Mouse (Mus musculus) heart, embryonic 11.5 days (tissue): ENCODE data around the gene Tubb4b. TPM values are rescaled to one million over a fixed set of nuclear protein-coding genes. Genes with fewer than 3 reads are reported as not detected.

Experiments used
- ATAC-seq: fragments of 200-750 bp; cut with Nextera tagmentation; replicated peaks from 2 replicates; pipeline ENCODE4 v1.8.0; 2017; ENCODE audit warnings: moderate library complexity; ENCODE audit not compliant: insufficient number of reproducible peaks, low FRiP score, low TSS enrichment
- H3K27ac ChIP-seq: fragments of 300-500 bp; sonication (generic); 2 replicates; pipeline ENCODE4 v1.5.1; 2014; ENCODE audit warnings: mild to moderate bottlenecking, low read depth, low read length
- H3K27me3 ChIP-seq: fragments of 300-500 bp; sonication (generic); 2 replicates; pipeline ENCODE4 v1.6.1; 2014; ENCODE audit warnings: mild to moderate bottlenecking, low read length, mixed read lengths; ENCODE audit not compliant: control insufficient read depth, insufficient read depth
- H3K36me3 ChIP-seq: fragments of 300-500 bp; sonication (generic); 2 replicates; pipeline ENCODE4 v1.6.1; 2014; ENCODE audit warnings: mild to moderate bottlenecking, low read length, moderate library complexity, mixed read lengths; ENCODE audit not compliant: control insufficient read depth, insufficient read depth
- H3K4me1 ChIP-seq: fragments of 300-500 bp; sonication (generic); 2 replicates; pipeline ENCODE4 v1.6.1; 2014; ENCODE audit warnings: low read length; ENCODE audit not compliant: control insufficient read depth, insufficient read depth
- H3K4me2 ChIP-seq: fragments of 300-500 bp; sonication (generic); 2 replicates; pipeline ENCODE4 v1.6.1; 2014; ENCODE audit warnings: mild to moderate bottlenecking, moderate library complexity
- H3K4me3 ChIP-seq: fragments of 300-500 bp; sonication (generic); 2 replicates; pipeline ENCODE4 v1.5.1; 2014; ENCODE audit warnings: low read depth, low read length
- H3K9ac ChIP-seq: fragments of 300-500 bp; sonication (generic); 2 replicates; pipeline ENCODE4 v1.6.1; 2014; ENCODE audit warnings: mild to moderate bottlenecking, low read depth, low read length, moderate library complexity
- H3K9me3 ChIP-seq: fragments of 300-500 bp; sonication (generic); replicated peaks from 2 replicates; pipeline ENCODE4 v1.6.1; 2016; ENCODE audit warnings: low read length; ENCODE audit not compliant: control insufficient read depth
- WGBS: fragments of 180-500 bp; shearing (Covaris S2); extraction: QIAGEN DNeasy Blood & Tissue Kit; methylation state at CpG from one replicate; pipeline ENCODE4 v1.1.7; 2014; ENCODE audit not compliant: insufficient replicate concordance; 5-methylcytosine and 5-hydroxymethylcytosine counted together
- polyA plus RNA-seq: library from polyadenylated mRNA; unstranded; fragments of >200 nt; fragmentation: Nextera tagmentation; extraction: Ambion mirVana; gene quantifications from 2 replicates; pipeline ENCODE4 v1.2.1, GENCODE M21; 2014

Gene Tubb4b
- polyA plus RNA-seq, 1 experiment from 2014 or later = 481 TPM

GRCm38 (mm10) chr2:25177076-25177475, 47.4 kb downstream of the Tubb4b start:
- Histone ChIP-seq H3K9ac (no peak overlapping the region), H3K9me3 (no peaks in the 10 kb centered on the region), H3K4me3 (no peak overlapping the region), H3K4me2 (no peak overlapping the region), H3K4me1 (peaks cover 26% of the 10 kb centered on the region), H3K36me3 (no peaks in the 10 kb centered on the region), H3K27ac (no peak overlapping the region), H3K27me3 (peaks cover 50% of the 10 kb centered on the region)
- WGBS = 52% methylated on average over 4 of the region's 4 CpGs
- no peak for ATAC-seq

- Histone ChIP-seq H3K27me3 (peaks cover 48% of the 10 kb centered on the region), H3K4me1 (peaks cover 24% of the 10 kb centered on the region), H3K9ac (no peak overlapping the region), H3K4me3 (no peak overlapping the region), H3K36me3 (no peaks in the 10 kb centered on the region), H3K27ac (no peak overlapping the region), H3K9me3 (no peaks in the 10 kb centered on the region), H3K4me2 (no peak overlapping the region)
- 31% methylated on average over 6 of the region's 6 CpGs for WGBS
- no peak for ATAC-seq
Observed at GRCm38 (mm10) chr2:25176573-25176972, 47.9 kb downstream of the Tubb4b start.

- Histone ChIP-seq H3K27ac (no peak overlapping the region), H3K9ac (no peak overlapping the region), H3K4me3 (no peak overlapping the region), H3K27me3 (peaks cover 41% of the 10 kb centered on the region), H3K4me1 (peaks cover 18% of the 10 kb centered on the region), H3K36me3 (no peaks in the 10 kb centered on the region), H3K4me2 (no peak overlapping the region), H3K9me3 (no peaks in the 10 kb centered on the region)
- no peak for ATAC-seq
- 75% methylated on average over 4 of the region's 4 CpGs for WGBS
Observed at GRCm38 (mm10) chr2:25175690-25176078, 48.8 kb downstream of the Tubb4b start.

- Histone ChIP-seq H3K36me3 (no peaks in the 10 kb centered on the region), H3K9ac (no peak overlapping the region), H3K27me3 (peaks cover 37% of the 10 kb centered on the region), H3K4me2 (no peak overlapping the region), H3K4me3 (no peak overlapping the region), H3K4me1 (peaks cover 18% of the 10 kb centered on the region), H3K9me3 (no peaks in the 10 kb centered on the region), H3K27ac (no peak overlapping the region)
- 45% methylated on average over 7 of the region's 7 CpGs for WGBS
- ATAC-seq = no peak
Observed at GRCm38 (mm10) chr2:25174866-25175689, 49.4 kb downstream of the Tubb4b start.

GRCm38 (mm10) chr2:25173821-25174220, 50.7 kb downstream of the Tubb4b start:
- ATAC-seq = no peak
- Histone ChIP-seq H3K4me1 (peaks cover 19% of the 10 kb centered on the region), H3K27ac (no peak overlapping the region), H3K36me3 (no peaks in the 10 kb centered on the region), H3K4me2 (no peak overlapping the region), H3K4me3 (no peak overlapping the region), H3K9ac (no peak overlapping the region), H3K9me3 (no peaks in the 10 kb centered on the region), H3K27me3 (peaks cover 25% of the 10 kb centered on the region)
- WGBS = 86% methylated on average over 4 of the region's 4 CpGs

- no peak overlapping the region for H3K4me2 ChIP-seq
- 60% methylated on average over 8 of the region's 8 CpGs for WGBS
- peaks cover 16% of the 10 kb centered on the region for H3K4me1 ChIP-seq
- no peaks in the 10 kb centered on the region for H3K36me3 ChIP-seq
- no peaks in the 10 kb centered on the region for H3K9me3 ChIP-seq
- peaks cover 13% of the 10 kb centered on the region; the same call in 1 of the 2 replicates for H3K27me3 ChIP-seq
- no peak for ATAC-seq
- H3K4me3 ChIP-seq = no peak overlapping the region
- H3K9ac ChIP-seq = no peak overlapping the region
- no peak overlapping the region for H3K27ac ChIP-seq
Observed at GRCm38 (mm10) chr2:25172629-25173028, 51.9 kb downstream of the Tubb4b start.

Other genes starting within 250 kb of the Tubb4b start
- gene Mrpl41, start 249.6 kb downstream of the Tubb4b start, polyA plus RNA-seq = 123 and 137 TPM in 2 replicates
- 6.9 and 8.1 TPM in 2 replicates for gene Pnpla7, start 248.7 kb downstream of the Tubb4b start, polyA plus RNA-seq
- gene Nsmf, start 170.3 kb downstream of the Tubb4b start, polyA plus RNA-seq = 32.9 and 37.7 TPM in 2 replicates
- not detected in 2 replicates for gene Entpd8, start 144.4 kb downstream of the Tubb4b start, polyA plus RNA-seq
- gene Noxa1, start 129.6 kb downstream of the Tubb4b start, polyA plus RNA-seq = 0.10 TPM in 1 of 2 replicates, not detected in the other
- gene Nrarp, start 43.9 kb downstream of the Tubb4b start, polyA plus RNA-seq = 4.5 and 4.8 TPM in 2 replicates
- gene Tor4a, start 27.8 kb downstream of the Tubb4b start, polyA plus RNA-seq = 5.9 and 8.3 TPM in 2 replicates
- 62.9 and 69.0 TPM in 2 replicates for gene Nelfb, start 13.2 kb downstream of the Tubb4b start, polyA plus RNA-seq
- gene Stpg3, start 10.1 kb downstream of the Tubb4b start, polyA plus RNA-seq = not detected in 2 replicates
- gene Fam166a, start 6.0 kb downstream of the Tubb4b start, polyA plus RNA-seq = 0.44 TPM in 1 of 2 replicates, not detected in the other
- not detected in 2 replicates for gene Slc34a3, start 9.7 kb upstream of the Tubb4b start, polyA plus RNA-seq
- 0.42 TPM in 1 of 2 replicates, not detected in the other for gene Rnf224, start 12.1 kb upstream of the Tubb4b start, polyA plus RNA-seq
- gene Rnf208, start 17.6 kb upstream of the Tubb4b start, polyA plus RNA-seq = 5.2 and 7.1 TPM in 2 replicates
- not detected in 2 replicates for gene Cysrt1, start 17.8 kb upstream of the Tubb4b start, polyA plus RNA-seq
- gene AL732309.1, start 22.2 kb upstream of the Tubb4b start, polyA plus RNA-seq = 2.5 and 2.9 TPM in 2 replicates
- gene Tmem203, start 30.7 kb upstream of the Tubb4b start, polyA plus RNA-seq = 12.9 and 16.0 TPM in 2 replicates
- gene Tprn, start 37.9 kb upstream of the Tubb4b start, polyA plus RNA-seq = 3.3 TPM in 2 replicates
- 156 and 175 TPM in 2 replicates for gene Ssna1, start 47.7 kb upstream of the Tubb4b start, polyA plus RNA-seq
- 73.0 and 76.1 TPM in 2 replicates for gene Anapc2, start 47.8 kb upstream of the Tubb4b start, polyA plus RNA-seq
- not detected in 2 replicates for gene Tmem210, start 63.4 kb upstream of the Tubb4b start, polyA plus RNA-seq
- not detected in 2 replicates for gene Lrrc26, start 65.2 kb upstream of the Tubb4b start, polyA plus RNA-seq
- 0.96 and 1.1 TPM in 2 replicates for gene Grin1, start 94.5 kb upstream of the Tubb4b start, polyA plus RNA-seq
- 47.9 and 68.4 TPM in 2 replicates for gene Man1b1, start 107.6 kb upstream of the Tubb4b start, polyA plus RNA-seq
- gene Dpp7, start 131.7 kb upstream of the Tubb4b start, polyA plus RNA-seq = 13.1 and 14.0 TPM in 2 replicates
- 10.8 and 11.2 TPM in 2 replicates for gene Uap1l1, start 141.0 kb upstream of the Tubb4b start, polyA plus RNA-seq
- gene Sapcd2, start 147.6 kb upstream of the Tubb4b start, polyA plus RNA-seq = 16.0 and 18.2 TPM in 2 replicates
- 0.18 and 0.20 TPM in 2 replicates for gene Entpd2, start 171.2 kb upstream of the Tubb4b start, polyA plus RNA-seq
- gene Npdc1, start 174.6 kb upstream of the Tubb4b start, polyA plus RNA-seq = 16.8 and 18.9 TPM in 2 replicates
- not detected in 2 replicates for gene Fut7, start 198.6 kb upstream of the Tubb4b start, polyA plus RNA-seq
- gene Abca2, start 204.0 kb upstream of the Tubb4b start, polyA plus RNA-seq = 2.0 and 3.4 TPM in 2 replicates
- gene Clic3, start 232.1 kb upstream of the Tubb4b start, polyA plus RNA-seq = 0.47 and 0.83 TPM in 2 replicates
- gene Paxx, start 236.4 kb upstream of the Tubb4b start, polyA plus RNA-seq = 16.5 and 20.0 TPM in 2 replicates
- 0.66 and 1.1 TPM in 2 replicates for gene Ptgds, start 245.3 kb upstream of the Tubb4b start, polyA plus RNA-seq